Mouse (Mus musculus) kidney, adult 18-20 months (tissue): ENCODE data around the gene Rbm28.

Source experiments
- DNase-seq: peaks from one replicate; pipeline ENCODE4 v3.0.0; 2021

Gene Rbm28

GRCm38 (mm10) chr6:29143608-29144007, 21.2 kb downstream of the Rbm28 start:
- DNase-seq = peak; percentile 36

GRCm38 (mm10) chr6:29137441-29137840, 27.4 kb downstream of the Rbm28 start:
- no peak for DNase-seq

- no peak for DNase-seq
Measured at GRCm38 (mm10) chr6:29133100-29133499, 31.7 kb downstream of the Rbm28 start.

GRCm38 (mm10) chr6:29126878-29127426, 37.9 kb downstream of the Rbm28 start:
- no peak for DNase-seq

- DNase-seq = no peak
Measured at GRCm38 (mm10) chr6:29119990-29120389, 44.8 kb downstream of the Rbm28 start.

- no peak for DNase-seq
Measured at GRCm38 (mm10) chr6:29118963-29119362, 45.8 kb downstream of the Rbm28 start.

- no peak for DNase-seq
Measured at GRCm38 (mm10) chr6:29118231-29118630, 46.6 kb downstream of the Rbm28 start.

- DNase-seq = peak; percentile 76
Measured at GRCm38 (mm10) chr6:29117417-29118104, 47.2 kb downstream of the Rbm28 start.

- DNase-seq = no peak
Measured at GRCm38 (mm10) chr6:29115756-29116155, 49.0 kb downstream of the Rbm28 start.

- DNase-seq = no peak
Measured at GRCm38 (mm10) chr6:29111501-29111900, 53.3 kb downstream of the Rbm28 start.

- DNase-seq = no peak
Measured at GRCm38 (mm10) chr6:29108376-29108775, 56.4 kb downstream of the Rbm28 start.

- DNase-seq = no peak
Measured at GRCm38 (mm10) chr6:29101248-29101864, 63.5 kb downstream of the Rbm28 start.

- no peak for DNase-seq
Measured at GRCm38 (mm10) chr6:29100423-29100822, 64.4 kb downstream of the Rbm28 start.

GRCm38 (mm10) chr6:29099536-29100170, 65.2 kb downstream of the Rbm28 start:
- no peak for DNase-seq

- peak; percentile 14 for DNase-seq
Measured at GRCm38 (mm10) chr6:29092904-29093303, 71.9 kb downstream of the Rbm28 start.

GRCm38 (mm10) chr6:29092234-29092633, 72.6 kb downstream of the Rbm28 start:
- DNase-seq = no peak

- DNase-seq = peak; percentile 9
Measured at GRCm38 (mm10) chr6:29087921-29088709, 76.7 kb downstream of the Rbm28 start.

GRCm38 (mm10) chr6:29084401-29084800, 80.4 kb downstream of the Rbm28 start:
- no peak for DNase-seq

- DNase-seq = no peak
Measured at GRCm38 (mm10) chr6:29082776-29083354, 81.9 kb downstream of the Rbm28 start.

GRCm38 (mm10) chr6:29081826-29082363, 82.9 kb downstream of the Rbm28 start:
- DNase-seq = no peak

GRCm38 (mm10) chr6:29079291-29079690, 85.5 kb downstream of the Rbm28 start:
- DNase-seq = no peak

- DNase-seq = no peak
Measured at GRCm38 (mm10) chr6:29074133-29074469, 90.7 kb downstream of the Rbm28 start.
